Mouse (Mus musculus): Measurements from ENCODE around the gene Cd300ld4. TPM values are rescaled to one million over a fixed set of nuclear protein-coding genes. Genes with fewer than 3 reads are reported as not detected.

The Cd300ld4 gene
- not detected in 2 replicates for polyA plus RNA-seq (2015; fragmentation: Nextera tagmentation; extraction: Ambion mirVana)

GRCm38 (mm10) chr11:115026912-115027311 lies at the start of gene Cd300ld4:
Gene Cd300ld4 (minus strand): TSS chr11:115027012.

GRCm38 (mm10) chr11:115062077-115062476 lies 35.3 kb upstream of the Cd300ld4 start, which contains the start of gene Cd300e:
Gene Cd300e (minus strand): TSS chr11:115062177.

GRCm38 (mm10) chr11:115048259-115048658 lies 21.4 kb upstream of the Cd300ld4 start, which contains the start of gene Cd300ld3:
Gene Cd300ld3 (minus strand): TSS chr11:115048409.

GRCm38 (mm10) chr11:115037669-115038068 lies 10.9 kb upstream of the Cd300ld4 start, which contains the start of gene Cd300ld5:
Gene Cd300ld5 (minus strand): TSS chr11:115037769.

GRCm38 (mm10) chr11:115016093-115016492 lies 10.7 kb downstream of the Cd300ld4 start, which contains the start of gene Cd300ld2:
Gene Cd300ld2 (minus strand): TSS chr11:115016193.

GRCm38 (mm10) chr11:115001474-115002040 lies 25.3 kb downstream of the Cd300ld4 start, which contains the start of gene Cd300c2:
Gene Cd300c2 (minus strand): TSS chr11:115001880.

GRCm38 (mm10) chr11:114989793-114990192 lies 37.0 kb downstream of the Cd300ld4 start, which contains the start of gene Cd300ld:
Gene Cd300ld (minus strand): TSS chr11:114989922.

Other genes with a start within 250 kb of the Cd300ld4 start
- gene Btbd17, start 231.1 kb downstream of the Cd300ld4 start, polyA plus RNA-seq (2015; fragmentation: Nextera tagmentation; extraction: Ambion mirVana), result 1.4 and 1.9 TPM in 2 replicates
- not detected in 2 replicates for gene Gpr142, start 228.1 kb downstream of the Cd300ld4 start, polyA plus RNA-seq (2015; fragmentation: Nextera tagmentation; extraction: Ambion mirVana)
- gene Gprc5c, start 175.9 kb downstream of the Cd300ld4 start, polyA plus RNA-seq (2015; fragmentation: Nextera tagmentation; extraction: Ambion mirVana), result 37.8 and 38.2 TPM in 2 replicates
- 1.3 and 2.7 TPM in 2 replicates for gene Cd300a, start 137.0 kb downstream of the Cd300ld4 start, polyA plus RNA-seq (2015; fragmentation: Nextera tagmentation; extraction: Ambion mirVana)
- 0.40 and 0.62 TPM in 2 replicates for gene Cd300lb, start 92.6 kb downstream of the Cd300ld4 start, polyA plus RNA-seq (2015; fragmentation: Nextera tagmentation; extraction: Ambion mirVana)
- gene Cd300c, start 57.9 kb downstream of the Cd300ld4 start, polyA plus RNA-seq (2015; fragmentation: Nextera tagmentation; extraction: Ambion mirVana), result not detected in 2 replicates
- 0.55 and 0.78 TPM in 2 replicates for gene Cd300ld, start 37.1 kb downstream of the Cd300ld4 start, polyA plus RNA-seq (2015; fragmentation: Nextera tagmentation; extraction: Ambion mirVana)
- 2.0 and 2.1 TPM in 2 replicates for gene Cd300c2, start 25.1 kb downstream of the Cd300ld4 start, polyA plus RNA-seq (2015; fragmentation: Nextera tagmentation; extraction: Ambion mirVana)
- 0.16 TPM in 1 of 2 replicates, not detected in the other for gene Cd300ld2, start 10.8 kb downstream of the Cd300ld4 start, polyA plus RNA-seq (2015; fragmentation: Nextera tagmentation; extraction: Ambion mirVana)
- not detected in 2 replicates for gene Cd300ld5, start 10.8 kb upstream of the Cd300ld4 start, polyA plus RNA-seq (2015; fragmentation: Nextera tagmentation; extraction: Ambion mirVana)
- not detected in 2 replicates for gene Cd300ld3, start 21.4 kb upstream of the Cd300ld4 start, polyA plus RNA-seq (2015; fragmentation: Nextera tagmentation; extraction: Ambion mirVana)
- not detected in 2 replicates for gene Cd300e, start 35.2 kb upstream of the Cd300ld4 start, polyA plus RNA-seq (2015; fragmentation: Nextera tagmentation; extraction: Ambion mirVana)
- 1.1 and 1.5 TPM in 2 replicates for gene Rab37, start 64.4 kb upstream of the Cd300ld4 start, polyA plus RNA-seq (2015; fragmentation: Nextera tagmentation; extraction: Ambion mirVana)
- gene Cd300lf, start 107.0 kb upstream of the Cd300ld4 start, polyA plus RNA-seq (2015; fragmentation: Nextera tagmentation; extraction: Ambion mirVana), result 0.62 and 0.94 TPM in 2 replicates
- 6.8 and 9.1 TPM in 2 replicates for gene Slc9a3r1, start 136.3 kb upstream of the Cd300ld4 start, polyA plus RNA-seq (2015; fragmentation: Nextera tagmentation; extraction: Ambion mirVana)
- gene Tmem104, start 160.5 kb upstream of the Cd300ld4 start, polyA plus RNA-seq (2015; fragmentation: Nextera tagmentation; extraction: Ambion mirVana), result 5.4 and 6.4 TPM in 2 replicates
- gene Nat9, start 160.8 kb upstream of the Cd300ld4 start, polyA plus RNA-seq (2015; fragmentation: Nextera tagmentation; extraction: Ambion mirVana), result 16.0 and 17.3 TPM in 2 replicates
- gene Grin2c, start 240.2 kb upstream of the Cd300ld4 start, polyA plus RNA-seq (2015; fragmentation: Nextera tagmentation; extraction: Ambion mirVana), result not detected in 2 replicates